Mouse (Mus musculus) forebrain, embryonic 13.5 days (tissue): ENCODE measurements around the gene Lect2. TPM values are rescaled to one million over a fixed set of nuclear protein-coding genes. Genes with fewer than 3 reads are reported as not detected.

Source experiments
- ATAC-seq: fragments of 200-750 bp; cut with Nextera tagmentation; 2 replicates; pipeline ENCODE4 v1.8.0; 2017
- H3K27ac ChIP-seq: fragments of 300-500 bp; sonication (generic); 2 replicates; pipeline ENCODE4 v1.5.1; 2015; ENCODE audit warnings: inconsistent platforms, mild to moderate bottlenecking, moderate library complexity
- H3K27me3 ChIP-seq: fragments of 300-500 bp; sonication (generic); 2 replicates; pipeline ENCODE4 v1.6.1; 2015; ENCODE audit warnings: mild to moderate bottlenecking, inconsistent platforms
- H3K36me3 ChIP-seq: fragments of 300-500 bp; sonication (generic); 2 replicates; pipeline ENCODE4 v1.6.1; 2015; ENCODE audit warnings: mild to moderate bottlenecking, inconsistent platforms; ENCODE audit not compliant: poor library complexity, severe bottlenecking
- H3K4me1 ChIP-seq: fragments of 300-500 bp; sonication (generic); 2 replicates; pipeline ENCODE4 v1.6.1; 2015; ENCODE audit warnings: inconsistent platforms
- H3K4me2 ChIP-seq: fragments of 300-500 bp; sonication (generic); 2 replicates; pipeline ENCODE4 v1.6.1; 2015; ENCODE audit warnings: inconsistent platforms, mild to moderate bottlenecking, moderate library complexity
- H3K4me3 ChIP-seq: fragments of 300-500 bp; sonication (generic); 2 replicates; pipeline ENCODE4 v1.5.1; 2015; ENCODE audit warnings: mild to moderate bottlenecking, inconsistent platforms
- H3K9ac ChIP-seq: fragments of 300-500 bp; sonication (generic); 2 replicates; pipeline ENCODE4 v1.6.1; 2015; ENCODE audit warnings: mild to moderate bottlenecking, inconsistent platforms
- H3K9me3 ChIP-seq: fragments of 300-500 bp; sonication (generic); replicated peaks from 2 replicates; pipeline ENCODE4 v1.6.1; 2016; ENCODE audit warnings: inconsistent platforms
- WGBS: fragments of 180-500 bp; shearing (Covaris S2); methylation state at CpG from one replicate; pipeline ENCODE4 v1.1.7; 2015; 5-methylcytosine and 5-hydroxymethylcytosine counted together
- polyA plus RNA-seq: library from polyadenylated mRNA; unstranded; fragments of >200 nt; fragmentation: Nextera tagmentation; extraction: Ambion mirVana; gene quantifications from 2 replicates; pipeline ENCODE4 v1.2.1, GENCODE M21; 2015

Gene Lect2
- polyA plus RNA-seq, 1 experiment from 2014 or later, result not detected

DNA sequence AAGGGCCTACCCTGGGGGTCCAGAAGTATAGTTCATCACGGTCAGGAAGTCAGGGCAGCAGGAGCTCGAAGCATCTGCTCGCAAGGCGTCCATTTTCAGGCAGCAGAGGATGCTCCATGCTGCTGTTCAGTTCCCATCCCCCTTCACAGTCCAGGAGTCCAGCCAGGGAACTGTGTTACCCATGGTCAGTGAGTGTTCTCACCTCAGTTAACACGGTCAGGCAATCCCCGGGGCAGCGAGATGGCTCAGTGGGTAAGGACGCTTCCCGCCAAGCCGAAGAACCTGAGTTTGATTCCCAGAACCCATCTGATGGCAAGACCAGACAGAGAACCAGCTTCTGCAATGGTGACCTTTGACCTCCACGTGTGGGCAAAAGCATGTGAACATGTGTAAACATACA is 20.0 kb downstream of the Lect2 start:
- Histone ChIP-seq H3K36me3 (no peaks in the 10 kb centered on the region), H3K4me2 (no peak overlapping the region), H3K27me3 (no peaks in the 10 kb centered on the region), H3K27ac (no peak overlapping the region), H3K9ac (no peak overlapping the region), H3K4me1 (no peaks in the 10 kb centered on the region), H3K4me3 (no peak overlapping the region), H3K9me3 (no peaks in the 10 kb centered on the region)
- 91% methylated on average over 11 of the region's 11 CpGs for WGBS
- no peak for ATAC-seq

DNA sequence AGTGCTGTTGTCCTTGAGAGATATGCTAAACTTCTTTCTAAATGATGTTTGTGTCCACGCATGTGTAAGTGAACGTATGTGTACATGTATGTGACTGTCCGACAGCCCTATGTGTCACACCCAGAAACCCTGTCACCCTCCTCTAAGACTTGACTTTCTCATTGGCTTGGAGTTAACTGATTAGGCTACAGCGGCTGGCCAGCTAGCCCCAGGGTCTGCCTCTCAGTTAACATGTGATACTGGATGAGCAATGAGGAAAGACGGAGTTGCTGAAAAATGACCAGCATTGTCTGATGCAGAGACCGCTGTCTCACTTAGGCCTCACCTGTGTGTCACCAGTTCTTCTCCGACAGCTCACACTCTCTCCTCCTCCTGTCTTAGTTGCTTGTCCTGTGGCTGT is 20.5 kb downstream of the Lect2 start:
- Histone ChIP-seq H3K9me3 (no peaks in the 10 kb centered on the region), H3K27ac (no peak overlapping the region), H3K36me3 (no peaks in the 10 kb centered on the region), H3K4me2 (no peak overlapping the region), H3K27me3 (no peaks in the 10 kb centered on the region), H3K4me1 (peaks cover 1% of the 10 kb centered on the region), H3K9ac (no peak overlapping the region), H3K4me3 (no peak overlapping the region)
- 92% methylated on average over 7 of the region's 7 CpGs for WGBS
- no peak for ATAC-seq

DNA sequence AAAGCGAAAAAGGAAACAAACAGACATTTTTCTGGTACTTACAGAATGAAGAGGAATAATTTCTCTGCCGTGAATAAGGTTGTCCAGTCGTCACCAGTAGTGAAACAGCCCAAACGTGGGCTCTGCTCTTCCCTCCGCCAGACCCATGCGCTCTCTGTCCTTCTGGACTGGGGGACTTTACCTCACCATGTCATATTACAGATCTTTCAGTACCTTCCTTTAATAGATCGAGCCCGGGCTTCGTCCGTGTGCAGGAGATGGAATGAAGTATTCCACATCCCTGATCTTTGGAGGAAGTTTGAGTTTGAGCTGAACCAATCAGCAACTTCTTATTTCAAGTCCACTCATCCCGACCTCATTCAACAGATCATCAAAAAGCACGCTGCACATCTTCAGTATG is 21.4 kb downstream of the Lect2 start:
- Histone ChIP-seq H3K9ac (no peak overlapping the region), H3K27ac (no peak overlapping the region), H3K9me3 (no peaks in the 10 kb centered on the region), H3K36me3 (no peaks in the 10 kb centered on the region), H3K4me1 (peaks cover 5% of the 10 kb centered on the region), H3K27me3 (no peaks in the 10 kb centered on the region), H3K4me3 (no peak overlapping the region), H3K4me2 (no peak overlapping the region)
- 87% methylated on average over 12 of the region's 12 CpGs for WGBS
- no peak for ATAC-seq

DNA sequence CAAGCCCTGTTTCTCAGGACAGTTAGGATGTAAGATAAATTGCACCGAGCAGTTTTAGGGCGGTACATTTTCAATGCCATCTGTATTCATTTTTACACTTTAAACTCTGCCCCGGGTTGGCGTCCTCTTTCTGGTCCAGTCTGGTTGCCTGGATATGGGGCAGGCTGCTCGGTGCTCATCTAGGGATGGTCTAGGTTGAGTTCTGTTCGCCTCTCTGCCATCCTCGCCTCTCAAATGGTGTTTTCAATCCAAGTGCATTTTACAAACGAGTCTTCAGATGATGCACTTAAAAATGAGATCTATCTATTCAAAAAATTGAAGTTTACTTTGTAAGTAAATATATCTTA is 25.5 kb downstream of the Lect2 start:
- whole genome bisulfite sequencing, result 7% methylated on average over 8 of the region's 8 CpGs
- no peak; the same call in 1 of the 2 replicates for ATAC-seq

DNA sequence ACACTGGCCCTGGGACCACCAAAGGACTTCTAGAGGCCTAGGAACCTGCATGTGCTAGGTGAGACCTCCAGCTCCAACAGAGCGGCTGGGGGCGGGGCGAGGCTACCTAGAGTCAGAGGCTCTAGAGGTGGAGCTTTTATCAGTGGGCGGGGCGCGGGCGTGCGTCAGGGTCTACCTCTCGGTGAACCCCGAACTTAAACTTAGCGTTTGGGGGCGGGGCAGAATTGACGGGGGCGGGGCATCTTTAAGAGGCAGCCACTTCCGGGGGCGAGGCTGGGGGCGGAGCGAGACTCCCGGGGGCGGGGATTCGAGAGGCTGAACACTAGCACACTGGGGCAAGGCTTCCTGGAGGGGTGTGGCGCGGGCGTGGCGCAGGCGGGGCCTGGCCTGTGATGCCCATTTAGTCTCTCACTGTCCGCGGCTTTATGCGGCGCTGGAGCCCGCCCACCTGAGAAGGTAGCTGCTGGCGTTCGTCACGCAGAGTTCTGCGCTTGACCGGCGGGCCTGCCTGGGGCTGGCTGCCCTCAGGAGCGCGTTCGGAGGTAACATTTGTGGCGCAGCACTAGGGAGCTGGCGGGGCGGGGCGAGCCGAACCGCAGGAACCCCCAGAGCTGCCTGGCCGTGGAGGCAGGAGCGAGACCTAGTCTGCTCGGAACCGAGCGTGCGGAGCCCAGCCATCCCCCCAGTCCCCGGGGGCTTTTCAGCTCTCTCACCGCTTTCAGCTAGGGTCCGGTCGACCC is 26.1 kb downstream of the Lect2 start, which contains the start of gene Fbxl21:
Gene Fbxl21, plus strand, starts transcription at position 392 of the 740 bp plus-strand sequence.
- H3K36me3 ChIP-seq, result no peaks in the 10 kb centered on the region
- WGBS, result under 1% methylated on average over 56 of the region's 56 CpGs
- peak within 1 kb of the TSS; percentile 69 for H3K4me3 ChIP-seq
- peak within 1 kb of the TSS; percentile 85 for H3K4me2 ChIP-seq
- H3K9me3 ChIP-seq, result no peaks in the 10 kb centered on the region
- ATAC-seq, result peak; percentile 99
- peak within 1 kb of the TSS; percentile 69 for H3K9ac ChIP-seq
- H3K27ac ChIP-seq, result no peak within 1 kb of the TSS
- H3K27me3 ChIP-seq, result no peaks in the 10 kb centered on the region
- H3K4me1 ChIP-seq, result peaks cover 5% of the 10 kb centered on the region

More for the DNA sequence above, 25.5 kb downstream of the Lect2 start:
- H3K4me3 ChIP-seq, result peak overlapping the region; percentile 69
- peak overlapping the region; percentile 85 for H3K4me2 ChIP-seq
- no peaks in the 10 kb centered on the region for H3K36me3 ChIP-seq
- H3K4me1 ChIP-seq, result peaks cover 5% of the 10 kb centered on the region
- H3K27ac ChIP-seq, result no peak overlapping the region
- peak overlapping the region; percentile 69 for H3K9ac ChIP-seq
- H3K9me3 ChIP-seq, result no peaks in the 10 kb centered on the region
- no peaks in the 10 kb centered on the region for H3K27me3 ChIP-seq

DNA sequence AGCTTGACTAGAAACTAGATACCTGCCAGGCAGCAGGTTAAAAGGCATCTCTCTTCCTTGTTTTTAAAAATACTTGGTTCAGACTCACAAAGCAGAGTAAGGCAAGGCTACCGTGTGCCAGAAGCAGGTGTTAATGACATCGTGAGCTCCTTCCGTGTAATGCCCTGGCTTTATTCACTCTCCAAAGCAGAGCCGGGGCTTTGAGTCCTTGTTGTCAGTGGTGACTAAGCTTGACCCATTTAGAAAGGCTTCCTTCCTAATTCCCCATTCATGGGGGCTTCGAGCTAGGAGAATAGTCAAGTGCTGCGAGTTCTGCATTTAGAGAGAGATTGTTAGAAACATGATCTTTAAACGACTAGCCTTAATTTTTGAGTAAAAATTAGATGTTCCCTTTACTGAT is 31.5 kb downstream of the Lect2 start:
- ATAC-seq, result no peak
- Histone ChIP-seq H3K9me3 (no peaks in the 10 kb centered on the region), H3K4me2 (no peak overlapping the region), H3K4me3 (no peak overlapping the region), H3K9ac (no peak overlapping the region), H3K36me3 (no peaks in the 10 kb centered on the region), H3K4me1 (peaks cover 4% of the 10 kb centered on the region; the same call in 1 of the 2 replicates), H3K27ac (no peak overlapping the region), H3K27me3 (no peaks in the 10 kb centered on the region)
- WGBS, result 7% methylated on average over 7 of the region's 7 CpGs

DNA sequence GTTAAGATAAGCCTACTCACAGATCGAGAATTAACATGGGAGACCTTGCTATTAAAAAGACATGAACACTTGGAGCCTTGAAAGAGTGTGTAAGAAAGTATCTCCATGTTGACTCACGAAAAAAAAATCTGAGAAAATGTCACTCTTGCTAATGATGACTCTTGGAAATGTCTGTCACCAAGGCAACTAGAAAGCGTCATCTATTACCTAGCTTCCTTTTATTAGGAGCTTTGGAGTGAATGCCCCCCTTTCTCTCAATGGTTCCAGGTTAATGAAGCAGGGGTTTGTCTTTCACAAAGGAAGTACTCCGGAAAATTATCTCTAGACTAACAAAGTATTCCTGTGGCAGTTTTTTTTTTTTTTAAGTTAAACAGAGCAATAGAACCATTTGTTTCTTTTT is 32.0 kb downstream of the Lect2 start:
- Histone ChIP-seq H3K27ac (no peak overlapping the region), H3K9me3 (no peaks in the 10 kb centered on the region), H3K4me1 (peaks cover 4% of the 10 kb centered on the region; the same call in 1 of the 2 replicates), H3K36me3 (no peaks in the 10 kb centered on the region), H3K4me3 (no peak overlapping the region), H3K9ac (no peak overlapping the region), H3K27me3 (no peaks in the 10 kb centered on the region), H3K4me2 (no peak overlapping the region)
- 28% methylated on average over 4 of the region's 4 CpGs for WGBS
- no peak for ATAC-seq

DNA sequence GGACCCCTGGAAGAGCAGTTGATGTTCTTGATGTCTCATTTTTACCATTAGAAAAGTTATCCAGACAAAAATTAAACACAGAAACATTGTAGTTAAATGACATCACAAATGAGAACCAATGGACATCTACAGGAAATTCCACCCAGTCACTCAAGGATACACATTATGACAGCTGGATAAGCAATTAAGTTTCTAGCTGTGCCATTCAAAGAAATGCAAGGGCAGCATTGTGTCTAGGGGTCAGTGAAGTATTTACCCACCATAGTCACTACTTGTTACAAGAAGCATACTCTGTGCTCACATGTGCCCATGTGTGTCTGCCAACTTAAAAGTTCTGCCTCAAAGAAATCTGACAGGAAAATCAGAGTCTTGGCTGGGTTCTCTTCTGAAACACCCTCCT is 34.7 kb downstream of the Lect2 start:
- no peak for ATAC-seq

DNA sequence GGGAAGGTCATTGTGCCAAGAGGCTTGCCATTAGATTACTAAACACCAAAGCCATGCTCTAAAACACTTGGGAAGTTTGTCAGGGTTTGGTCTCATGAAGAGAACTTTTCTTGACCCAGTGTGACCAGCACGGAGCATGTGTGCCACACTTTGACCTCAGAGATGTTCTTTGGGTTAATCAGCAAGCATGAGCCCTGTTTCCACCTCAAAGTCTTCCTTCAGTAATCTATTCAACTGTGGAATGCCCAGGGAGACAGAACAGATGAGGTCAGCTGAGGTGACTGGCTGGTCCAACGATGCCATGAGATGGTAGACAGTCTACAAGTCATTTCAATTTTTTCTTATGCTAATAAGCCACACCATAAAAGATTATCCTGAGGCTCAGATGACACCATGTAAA is 38.5 kb downstream of the Lect2 start:
- H3K9ac ChIP-seq, result no peak overlapping the region
- H3K9me3 ChIP-seq, result 0 out of 2 replicates have a peak, but pooled peaks cover 3% of the 10 kb centered on the region
- H3K36me3 ChIP-seq, result no peaks in the 10 kb centered on the region
- no peak overlapping the region for H3K27ac ChIP-seq
- 89% methylated on average over 2 of the region's 2 CpGs for WGBS
- H3K4me3 ChIP-seq, result no peak overlapping the region
- H3K4me2 ChIP-seq, result no peak overlapping the region
- H3K4me1 ChIP-seq, result no peaks in the 10 kb centered on the region
- no peaks in the 10 kb centered on the region for H3K27me3 ChIP-seq
- ATAC-seq, result no peak

More for the DNA sequence above, 34.7 kb downstream of the Lect2 start:
- no peak overlapping the region for H3K9ac ChIP-seq
- H3K36me3 ChIP-seq, result no peaks in the 10 kb centered on the region
- H3K4me2 ChIP-seq, result no peak overlapping the region
- no peaks in the 10 kb centered on the region for H3K27me3 ChIP-seq
- H3K9me3 ChIP-seq, result no peaks in the 10 kb centered on the region
- H3K4me3 ChIP-seq, result no peak overlapping the region
- H3K4me1 ChIP-seq, result peaks cover 4% of the 10 kb centered on the region; the same call in 1 of the 2 replicates
- no peak overlapping the region for H3K27ac ChIP-seq

DNA sequence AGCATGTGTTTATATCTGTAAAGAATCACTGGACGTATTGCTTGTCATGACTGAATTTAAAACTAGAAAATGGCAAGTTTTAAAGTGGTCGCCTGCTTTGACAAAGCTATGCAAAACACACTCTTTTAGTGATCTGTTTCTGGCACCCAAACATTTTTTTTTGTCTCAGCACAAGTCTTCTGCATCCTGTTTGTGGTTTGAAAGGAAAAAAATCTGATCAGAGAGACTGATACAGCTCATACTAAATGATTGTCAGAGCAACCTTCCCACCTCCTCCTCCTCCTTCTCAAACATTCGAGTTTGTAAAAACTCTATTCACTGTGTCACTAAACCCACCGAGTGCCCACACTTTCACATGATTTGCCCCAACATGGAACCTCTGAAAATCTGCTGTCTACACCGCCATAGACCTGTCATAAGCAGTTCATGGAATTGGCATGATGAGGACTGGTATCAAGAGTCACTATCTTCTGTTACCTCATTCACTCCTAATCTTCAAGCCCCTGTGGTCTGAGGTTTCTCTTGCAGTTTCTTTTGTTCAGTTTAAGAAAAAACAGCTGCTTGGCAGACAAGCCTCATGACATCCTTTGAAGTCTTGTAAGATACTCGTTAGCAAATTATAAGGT is 41.3 kb downstream of the Lect2 start:
- Histone ChIP-seq H3K4me2 (no peak overlapping the region), H3K27ac (no peak overlapping the region), H3K4me1 (no peaks in the 10 kb centered on the region), H3K27me3 (no peaks in the 10 kb centered on the region), H3K9me3 (0 out of 2 replicates have a peak, but pooled peaks cover 3% of the 10 kb centered on the region), H3K9ac (no peak overlapping the region), H3K36me3 (no peaks in the 10 kb centered on the region), H3K4me3 (no peak overlapping the region)
- WGBS, result 82% methylated on average over 6 of the region's 6 CpGs
- ATAC-seq, result no peak

DNA sequence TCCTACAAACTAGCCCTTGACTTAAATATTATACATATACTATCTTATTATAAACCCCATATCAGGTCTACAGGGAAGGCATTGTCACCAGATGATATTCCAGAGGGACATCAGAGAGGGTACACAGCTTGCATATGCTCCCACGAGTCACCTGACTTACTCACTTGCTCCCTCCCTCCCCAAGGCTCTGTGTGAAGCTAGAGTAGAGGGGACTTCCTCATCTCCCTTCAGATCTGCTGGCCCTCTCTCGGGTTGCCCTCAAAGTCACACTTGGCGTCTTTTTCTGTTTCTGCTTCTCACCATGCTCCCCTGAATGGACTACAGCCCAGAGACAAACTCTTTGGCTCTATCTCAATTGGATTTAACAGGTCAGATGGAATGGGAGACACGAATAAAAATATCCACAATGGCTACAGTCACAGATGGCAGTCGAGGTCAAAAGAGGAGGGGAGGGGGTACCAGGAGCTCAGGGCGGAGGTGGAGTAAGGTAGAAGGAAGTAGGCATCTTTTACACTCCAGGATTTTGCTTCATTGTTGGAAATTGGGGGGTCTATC is 46.4 kb downstream of the Lect2 start:
- no peak for ATAC-seq
- Histone ChIP-seq H3K27ac (no peak overlapping the region), H3K9ac (no peak overlapping the region), H3K4me2 (no peak overlapping the region), H3K4me1 (no peaks in the 10 kb centered on the region), H3K36me3 (no peaks in the 10 kb centered on the region), H3K4me3 (no peak overlapping the region), H3K27me3 (no peaks in the 10 kb centered on the region), H3K9me3 (no peaks in the 10 kb centered on the region)
- WGBS, result 73% methylated on average over 6 of the region's 6 CpGs

DNA sequence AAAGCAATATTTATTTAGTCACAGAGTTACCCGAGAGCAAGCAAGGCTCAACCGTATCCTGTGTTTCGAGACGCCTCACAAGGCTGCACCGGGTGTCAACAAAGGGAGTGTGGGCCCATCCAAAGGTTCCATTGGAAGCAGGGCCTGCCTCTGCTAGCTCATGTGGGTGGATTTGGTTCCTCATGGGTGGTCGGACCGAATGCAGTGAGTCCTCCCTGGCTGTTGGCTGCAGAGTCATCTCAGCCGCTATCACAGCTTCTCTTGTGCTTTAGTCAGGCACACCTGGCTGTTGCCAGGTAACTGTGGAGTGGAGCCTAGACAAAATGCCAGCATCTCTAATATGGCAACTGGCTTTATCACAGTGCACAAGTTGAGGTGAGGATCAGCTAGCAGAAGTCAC is 47.7 kb downstream of the Lect2 start:
- Histone ChIP-seq H3K9ac (no peak overlapping the region), H3K4me3 (no peak overlapping the region), H3K4me2 (no peak overlapping the region), H3K36me3 (no peaks in the 10 kb centered on the region), H3K9me3 (no peaks in the 10 kb centered on the region), H3K27ac (no peak overlapping the region), H3K27me3 (no peaks in the 10 kb centered on the region), H3K4me1 (no peaks in the 10 kb centered on the region)
- 90% methylated on average over 8 of the region's 8 CpGs for WGBS
- no peak for ATAC-seq
